Mouse (Mus musculus) hindbrain, embryonic 16.5 days (tissue): Measurements from ENCODE around the gene Hipk2. TPM values are rescaled to one million over a fixed set of nuclear protein-coding genes. Genes with fewer than 3 reads are reported as not detected.

Source experiments
- ATAC-seq: fragments of 200-750 bp; cut with Nextera tagmentation; 2 replicates; pipeline ENCODE4 v1.8.0; 2017; ENCODE audit warnings: moderate TSS enrichment, moderate library complexity
- H3K27ac ChIP-seq: fragments of 300-500 bp; sonication (generic); 2 replicates; pipeline ENCODE4 v1.5.1; 2014; ENCODE audit warnings: low read depth, mild to moderate bottlenecking, control low read depth, low read length, moderate library complexity
- H3K27me3 ChIP-seq: fragments of 300-500 bp; sonication (generic); replicated peaks from 2 replicates; pipeline ENCODE4 v1.6.1; 2014; ENCODE audit warnings: low read length; ENCODE audit not compliant: control insufficient read depth, insufficient read depth
- H3K36me3 ChIP-seq: fragments of 300-500 bp; sonication (generic); 2 replicates; pipeline ENCODE4 v1.6.1; 2014; ENCODE audit warnings: mild to moderate bottlenecking, low read length, moderate library complexity, mixed read lengths; ENCODE audit not compliant: control insufficient read depth, insufficient read depth
- H3K4me1 ChIP-seq: fragments of 300-500 bp; sonication (generic); 2 replicates; pipeline ENCODE4 v1.6.1; 2014; ENCODE audit warnings: low read depth, low read length; ENCODE audit not compliant: control insufficient read depth, insufficient read depth
- H3K4me2 ChIP-seq: fragments of 300-500 bp; sonication (generic); 2 replicates; pipeline ENCODE4 v1.6.1; 2014; ENCODE audit warnings: mild to moderate bottlenecking, low read length, control low read depth, moderate library complexity
- H3K4me3 ChIP-seq: fragments of 300-500 bp; sonication (generic); 2 replicates; pipeline ENCODE4 v1.5.1; 2014; ENCODE audit warnings: mild to moderate bottlenecking, low read length, control low read depth, moderate library complexity
- H3K9ac ChIP-seq: fragments of 300-500 bp; sonication (generic); 2 replicates; pipeline ENCODE4 v1.6.1; 2014; ENCODE audit warnings: low read depth, mild to moderate bottlenecking, control low read depth, low read length, moderate library complexity
- H3K9me3 ChIP-seq: fragments of 300-500 bp; sonication (generic); 2 replicates; pipeline ENCODE4 v1.6.1; 2014; ENCODE audit warnings: mild to moderate bottlenecking, low read length, moderate library complexity; ENCODE audit not compliant: control insufficient read depth
- WGBS: fragments of 180-500 bp; shearing (Covaris S2); extraction: QIAGEN DNeasy Blood & Tissue Kit; methylation state at CpG from one replicate; pipeline ENCODE4 v1.1.7; 2014; 5-methylcytosine and 5-hydroxymethylcytosine counted together
- polyA plus RNA-seq: library from polyadenylated mRNA; unstranded; fragments of >200 nt; fragmentation: Nextera tagmentation; extraction: Ambion mirVana; gene quantifications from 2 replicates; pipeline ENCODE4 v1.2.1, GENCODE M21; 2015

The Hipk2 gene
- polyA plus RNA-seq, 1 experiment from 2014 or later: 30.3 TPM

DNA sequence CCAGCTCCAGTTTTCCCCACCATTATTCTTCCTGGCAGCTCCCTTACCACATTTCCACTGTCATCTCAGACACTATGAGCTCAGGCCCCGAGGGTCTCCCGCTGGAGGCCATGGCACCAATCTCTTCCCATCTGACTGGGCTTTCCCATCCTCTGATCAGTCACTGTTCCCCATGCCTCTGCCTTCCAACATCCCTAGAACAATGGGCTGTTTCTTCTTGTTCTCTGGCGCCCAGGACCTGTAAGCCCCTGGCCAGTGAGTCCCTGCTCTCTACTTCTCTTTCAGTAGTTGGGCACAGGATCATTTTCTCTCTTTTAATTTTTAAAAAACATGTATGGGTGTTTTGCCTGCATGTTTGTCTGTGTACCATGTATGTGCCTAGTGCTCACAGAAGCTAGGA, 143.3 kb downstream of the Hipk2 start:
- Histone ChIP-seq H3K27me3 (no peaks in the 10 kb centered on the region), H3K9ac (no peak overlapping the region), H3K4me1 (peaks cover 4% of the 10 kb centered on the region), H3K4me3 (no peak overlapping the region), H3K27ac (no peak overlapping the region), H3K4me2 (no peak overlapping the region), H3K36me3 (peaks cover 10% of the 10 kb centered on the region; the same call in 1 of the 2 replicates), H3K9me3 (no peaks in the 10 kb centered on the region)
- ATAC-seq: no peak
- WGBS: 74% methylated on average over 3 of the region's 3 CpGs

DNA sequence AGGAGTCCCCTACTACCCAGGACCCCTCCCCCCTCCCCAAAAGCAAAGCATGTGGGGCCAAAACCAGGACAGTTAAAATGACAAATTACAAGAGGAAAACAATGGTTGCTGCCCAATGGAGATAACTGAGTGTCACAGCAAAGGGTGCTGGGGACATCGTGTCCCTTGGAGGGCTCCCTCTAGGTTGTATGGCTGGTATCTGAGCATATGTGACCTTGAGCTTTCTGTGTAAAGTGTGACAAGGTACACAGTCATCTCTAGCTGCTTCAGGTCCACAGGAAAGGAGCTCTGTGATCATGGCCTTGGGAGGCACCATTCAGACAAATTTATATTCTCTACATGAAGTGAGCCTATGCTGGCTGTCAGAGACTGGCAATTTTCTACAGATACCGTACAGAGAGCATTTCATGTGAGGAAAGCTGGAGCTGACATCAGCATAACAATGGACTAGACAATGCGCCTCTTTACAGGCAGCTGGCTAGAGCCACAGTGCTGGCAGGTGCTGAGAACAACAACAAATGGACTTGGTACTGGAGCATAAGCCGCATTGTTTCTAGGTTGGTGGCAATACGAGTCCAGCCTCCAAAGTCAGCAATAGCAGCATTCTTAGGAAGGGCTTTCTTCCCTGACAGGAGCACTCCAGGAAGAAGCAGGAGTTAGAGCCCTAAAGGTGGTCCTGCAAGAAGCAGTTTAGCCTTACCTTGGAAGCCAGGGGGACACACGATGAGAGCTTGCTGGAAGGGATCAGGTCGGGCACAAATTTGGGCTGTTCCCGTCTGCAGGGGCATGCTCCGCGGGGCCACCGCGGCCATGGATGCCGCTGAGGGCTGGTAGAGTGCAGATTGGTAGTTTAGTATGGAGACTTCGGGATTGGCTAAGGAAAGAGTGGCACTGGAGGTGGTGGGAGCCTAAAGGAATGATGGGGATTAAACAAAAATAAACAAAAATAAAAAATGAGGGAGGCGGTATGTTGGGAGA, 145.5 kb downstream of the Hipk2 start:
- no peak overlapping the region for H3K9ac ChIP-seq

DNA sequence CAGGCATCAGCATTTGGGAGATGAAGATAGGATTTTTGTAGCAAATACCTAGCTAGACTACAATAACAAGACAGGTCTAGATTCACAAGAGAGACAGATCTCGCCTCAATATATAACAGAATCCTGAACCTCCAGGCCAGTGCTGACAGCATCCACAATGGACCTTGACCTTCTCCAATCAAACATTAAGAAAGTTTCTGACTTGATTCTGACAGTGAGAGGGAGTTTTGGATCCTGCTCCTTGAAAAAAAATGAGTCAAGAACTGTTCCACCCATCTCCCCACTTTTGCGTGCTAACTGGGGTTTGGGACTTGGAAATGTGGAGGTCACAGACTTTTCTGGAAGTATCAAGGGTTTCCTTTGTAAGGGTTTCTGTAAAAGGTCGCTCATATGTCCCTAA, 150.4 kb downstream of the Hipk2 start:
- Histone ChIP-seq H3K4me1 (peaks cover 2% of the 10 kb centered on the region), H3K9ac (no peak overlapping the region), H3K4me3 (no peak overlapping the region), H3K4me2 (no peak overlapping the region), H3K9me3 (no peaks in the 10 kb centered on the region), H3K27me3 (no peaks in the 10 kb centered on the region), H3K36me3 (peaks cover 11% of the 10 kb centered on the region), H3K27ac (no peak overlapping the region)
- no peak for ATAC-seq
- WGBS: 96% methylated on average over 3 of the region's 3 CpGs

More for the DNA sequence above, 145.5 kb downstream of the Hipk2 start:
- Histone ChIP-seq H3K36me3 (peaks cover 10% of the 10 kb centered on the region; the same call in 1 of the 2 replicates), H3K4me1 (peaks cover 4% of the 10 kb centered on the region), H3K27me3 (no peaks in the 10 kb centered on the region), H3K4me2 (no peak overlapping the region), H3K4me3 (no peak overlapping the region), H3K9me3 (no peaks in the 10 kb centered on the region), H3K27ac (peak overlapping the region; percentile 55)
- WGBS: 67% methylated on average over 15 of the region's 15 CpGs
- peak; percentile 72 for ATAC-seq

DNA sequence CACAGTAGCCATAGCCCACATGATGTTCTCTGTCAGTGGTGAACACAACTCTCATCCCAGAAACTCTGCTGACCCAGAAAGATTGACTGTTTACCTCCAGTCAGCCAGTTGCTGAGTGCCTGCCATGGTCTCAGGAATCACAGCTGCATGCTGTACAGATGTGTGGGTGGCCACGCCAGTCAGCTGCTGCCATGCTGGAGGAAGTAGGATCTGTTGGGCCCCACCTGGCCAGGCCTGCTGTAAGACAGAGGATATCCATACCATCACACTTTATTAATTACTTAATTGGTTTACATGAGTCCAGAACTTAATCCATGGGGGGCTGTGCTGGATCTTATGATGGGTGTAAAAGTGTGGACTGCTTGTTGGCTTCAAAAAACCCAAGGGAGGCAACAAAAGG, 154.6 kb downstream of the Hipk2 start:
- Histone ChIP-seq H3K36me3 (peaks cover 30% of the 10 kb centered on the region), H3K27ac (no peak overlapping the region), H3K4me2 (no peak overlapping the region), H3K27me3 (no peaks in the 10 kb centered on the region), H3K4me1 (no peaks in the 10 kb centered on the region), H3K4me3 (no peak overlapping the region), H3K9ac (no peak overlapping the region), H3K9me3 (no peaks in the 10 kb centered on the region)
- no peak for ATAC-seq
- 95% methylated on average over 1 of the region's 1 CpGs for WGBS

DNA sequence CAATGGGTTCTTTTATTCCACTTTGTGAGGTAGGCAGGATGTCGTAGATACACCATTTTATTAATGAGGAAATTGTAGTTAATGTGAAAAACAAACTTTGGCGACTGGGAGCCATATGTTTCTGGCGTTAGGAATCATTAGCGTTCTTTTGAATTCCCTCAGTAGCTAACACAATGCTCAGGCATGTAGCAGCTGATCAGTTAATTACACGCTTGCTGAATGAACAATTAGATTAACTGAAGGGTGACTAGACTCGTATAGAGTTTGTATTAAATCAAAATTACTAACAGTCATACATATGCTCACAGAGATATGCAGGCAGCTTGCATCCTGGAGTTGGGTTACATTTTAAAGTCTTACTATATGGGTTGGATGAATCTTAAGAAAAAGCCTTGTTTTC, 156.7 kb downstream of the Hipk2 start:
- no peaks in the 10 kb centered on the region for H3K4me1 ChIP-seq
- ATAC-seq: no peak
- no peak overlapping the region for H3K4me3 ChIP-seq
- 27% methylated on average over 6 of the region's 6 CpGs for WGBS
- H3K4me2 ChIP-seq: no peak overlapping the region
- H3K9ac ChIP-seq: no peak overlapping the region
- H3K9me3 ChIP-seq: no peaks in the 10 kb centered on the region
- H3K27me3 ChIP-seq: no peaks in the 10 kb centered on the region
- H3K36me3 ChIP-seq: peaks cover 48% of the 10 kb centered on the region
- no peak overlapping the region for H3K27ac ChIP-seq

DNA sequence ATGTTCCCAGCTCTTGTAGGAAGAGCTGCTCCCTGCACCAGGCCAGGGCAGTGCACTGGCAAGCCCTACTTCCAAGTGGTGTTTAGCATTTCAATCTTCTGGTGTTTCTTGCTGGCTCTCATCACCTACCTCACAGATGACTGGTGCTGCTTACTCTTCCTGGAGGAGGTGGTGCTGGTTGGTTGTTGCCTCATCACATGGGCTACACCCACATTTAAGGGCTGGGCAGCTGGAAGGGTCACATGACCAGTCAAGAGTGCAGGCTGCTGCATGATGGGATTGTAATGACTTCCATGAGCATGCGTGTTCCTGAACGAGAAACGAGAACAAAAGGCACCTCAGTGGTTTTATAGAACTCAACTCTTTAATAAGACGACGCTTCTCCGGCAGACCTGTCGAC, 157.3 kb downstream of the Hipk2 start:
- 82% methylated on average over 7 of the region's 7 CpGs for WGBS
- ATAC-seq: no peak
- H3K9me3 ChIP-seq: no peaks in the 10 kb centered on the region
- H3K9ac ChIP-seq: no peak overlapping the region
- no peak overlapping the region for H3K4me3 ChIP-seq
- H3K4me2 ChIP-seq: no peak overlapping the region
- no peaks in the 10 kb centered on the region for H3K27me3 ChIP-seq
- H3K36me3 ChIP-seq: peaks cover 48% of the 10 kb centered on the region
- H3K4me1 ChIP-seq: no peaks in the 10 kb centered on the region
- no peak overlapping the region for H3K27ac ChIP-seq

DNA sequence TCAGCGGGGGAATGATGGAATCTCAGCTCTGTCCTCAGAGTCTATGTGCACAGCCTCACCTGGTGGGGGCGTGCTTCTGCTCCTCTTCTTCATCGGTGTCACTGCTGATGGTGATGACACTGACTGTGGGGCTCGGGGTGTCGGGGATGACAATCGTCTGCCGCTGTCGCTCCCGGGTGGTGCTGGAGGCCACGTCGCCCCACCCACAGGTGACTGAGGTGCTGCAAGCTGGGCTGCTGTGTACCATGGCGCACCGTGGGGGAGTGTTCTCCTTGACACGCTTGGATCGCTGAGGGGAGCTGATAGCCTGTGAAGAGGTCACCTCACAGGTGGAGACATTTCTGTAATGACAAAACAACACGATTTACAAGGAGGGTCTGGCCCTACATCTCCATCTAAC, 160.1 kb downstream of the Hipk2 start:
- no peak for ATAC-seq
- Histone ChIP-seq H3K36me3 (peaks cover 50% of the 10 kb centered on the region), H3K4me1 (no peaks in the 10 kb centered on the region), H3K9ac (no peak overlapping the region), H3K9me3 (no peaks in the 10 kb centered on the region), H3K27ac (no peak overlapping the region), H3K4me2 (no peak overlapping the region), H3K27me3 (no peaks in the 10 kb centered on the region), H3K4me3 (no peak overlapping the region)
- 94% methylated on average over 16 of the region's 16 CpGs for WGBS

DNA sequence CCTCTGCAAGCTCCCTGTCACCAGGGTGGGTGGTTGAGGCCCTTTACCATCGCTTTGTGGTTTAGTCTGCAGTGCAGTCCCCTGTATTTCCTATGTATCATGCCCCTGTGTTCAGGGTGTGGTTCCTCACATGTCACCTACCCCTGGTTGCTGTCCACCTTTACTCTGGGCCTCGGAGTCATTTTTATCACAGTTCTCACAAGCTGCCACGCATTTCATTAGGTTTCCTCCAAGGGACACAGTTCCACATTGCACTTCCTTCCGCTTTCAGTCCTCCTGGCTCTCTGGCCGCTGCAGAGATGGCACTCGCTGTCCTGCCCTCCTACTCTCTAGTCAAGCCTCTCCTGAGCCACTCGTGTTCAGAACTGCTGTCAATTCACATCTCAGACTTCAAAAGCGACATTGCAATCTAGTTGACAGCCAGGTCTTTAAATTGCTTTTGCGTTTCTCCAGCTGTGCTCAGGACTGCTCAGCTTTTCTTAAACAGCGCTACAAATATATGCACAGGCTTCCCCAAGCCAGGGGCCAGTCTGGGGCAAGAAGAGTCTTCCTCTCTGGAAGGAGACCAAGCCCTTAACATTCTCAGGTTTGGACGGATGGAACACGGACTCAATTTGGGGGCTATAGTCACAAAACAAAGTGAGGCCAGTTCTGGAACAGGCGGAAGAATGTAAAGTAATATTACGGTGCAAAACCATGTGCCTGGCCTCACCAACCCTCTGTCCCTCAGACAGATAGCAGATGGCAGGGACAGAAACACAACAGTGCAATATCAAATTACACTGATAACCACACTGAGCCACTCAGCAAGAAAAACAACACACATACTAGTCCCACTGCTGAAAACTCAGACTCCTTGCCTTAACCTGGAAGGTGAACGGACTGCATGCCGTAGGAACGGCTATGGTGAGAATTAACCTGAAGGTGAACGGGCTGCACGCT, 161.7 kb downstream of the Hipk2 start:
- peaks cover 46% of the 10 kb centered on the region for H3K36me3 ChIP-seq
- ATAC-seq: no peak
- WGBS: 89% methylated on average over 19 of the region's 19 CpGs

DNA sequence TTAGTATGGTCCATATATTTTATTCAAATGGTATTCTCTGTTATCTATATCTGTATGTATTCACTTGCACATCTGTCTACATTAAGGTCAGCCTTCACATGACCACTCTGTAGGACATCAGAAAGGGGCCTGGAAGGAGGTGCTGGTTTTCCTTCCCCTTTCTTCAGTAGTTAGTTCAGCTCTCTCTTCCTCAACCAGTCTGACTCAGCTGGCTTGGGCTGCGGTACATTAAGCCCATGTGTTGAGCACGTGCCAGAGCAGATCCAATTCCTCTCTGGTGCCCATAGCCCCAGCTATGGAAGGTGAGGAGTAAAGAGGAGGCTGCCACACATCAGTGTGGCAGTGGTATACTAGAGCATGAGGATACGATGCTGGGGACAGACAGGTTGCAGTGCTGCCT, 165.5 kb downstream of the Hipk2 start:
- Histone ChIP-seq H3K9ac (no peak overlapping the region), H3K4me3 (no peak overlapping the region), H3K9me3 (no peaks in the 10 kb centered on the region), H3K36me3 (peaks cover 27% of the 10 kb centered on the region), H3K4me2 (no peak overlapping the region), H3K27me3 (no peaks in the 10 kb centered on the region), H3K4me1 (no peaks in the 10 kb centered on the region), H3K27ac (no peak overlapping the region)
- ATAC-seq: no peak
- WGBS: 83% methylated on average over 3 of the region's 3 CpGs

More for the DNA sequence above, 161.7 kb downstream of the Hipk2 start:
- H3K27ac ChIP-seq: no peak overlapping the region
- H3K4me2 ChIP-seq: no peak overlapping the region
- no peaks in the 10 kb centered on the region for H3K4me1 ChIP-seq
- H3K9me3 ChIP-seq: no peaks in the 10 kb centered on the region
- no peak overlapping the region for H3K9ac ChIP-seq
- H3K4me3 ChIP-seq: no peak overlapping the region
- H3K27me3 ChIP-seq: no peaks in the 10 kb centered on the region
